Mouse (Mus musculus) kidney, adult 11 months (tissue): ENCODE results near the gene Rex1bd.

Experiments
- DNase-seq: peaks from one replicate; pipeline ENCODE4 v3.0.0; 2022

Gene Rex1bd

DNA sequence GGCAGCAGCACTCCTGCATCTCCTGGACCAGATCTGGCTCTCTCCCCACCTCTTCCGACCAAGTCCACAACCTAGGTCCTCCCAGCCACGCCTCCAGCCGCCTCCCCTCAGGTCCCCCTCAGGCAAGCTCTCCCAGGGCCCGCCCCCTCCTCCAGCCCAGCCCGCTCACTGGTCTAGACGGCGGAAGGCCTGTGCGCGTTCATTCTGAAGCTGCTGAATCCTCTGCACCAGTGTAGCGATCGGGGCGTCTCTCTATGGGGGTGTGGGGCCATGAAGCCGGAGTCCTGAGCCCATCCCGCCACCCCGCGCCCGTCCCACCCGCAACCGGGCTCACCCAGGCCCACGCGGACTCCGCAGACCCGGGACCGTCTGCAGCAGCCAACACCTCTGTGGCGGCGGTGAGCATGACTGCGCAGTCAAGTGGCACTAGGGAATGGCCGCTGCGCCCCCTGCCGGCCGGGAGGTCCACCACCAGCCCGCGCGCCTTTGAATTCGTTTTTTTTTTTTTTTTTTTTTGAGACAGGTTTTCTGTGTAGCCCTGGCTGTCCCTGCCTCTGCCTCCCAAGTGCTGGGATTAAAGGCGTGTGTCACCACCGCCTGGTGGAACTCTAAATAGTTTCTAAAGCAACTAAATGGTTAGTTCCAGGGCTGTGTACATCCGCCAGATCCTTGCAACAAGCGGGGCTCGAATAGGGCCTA lies at the start of gene Rex1bd:
Rex1bd (minus strand) TSS at position 425 of the 699 bp plus-strand sequence.
- DNase-seq = peak; percentile 96

DNA sequence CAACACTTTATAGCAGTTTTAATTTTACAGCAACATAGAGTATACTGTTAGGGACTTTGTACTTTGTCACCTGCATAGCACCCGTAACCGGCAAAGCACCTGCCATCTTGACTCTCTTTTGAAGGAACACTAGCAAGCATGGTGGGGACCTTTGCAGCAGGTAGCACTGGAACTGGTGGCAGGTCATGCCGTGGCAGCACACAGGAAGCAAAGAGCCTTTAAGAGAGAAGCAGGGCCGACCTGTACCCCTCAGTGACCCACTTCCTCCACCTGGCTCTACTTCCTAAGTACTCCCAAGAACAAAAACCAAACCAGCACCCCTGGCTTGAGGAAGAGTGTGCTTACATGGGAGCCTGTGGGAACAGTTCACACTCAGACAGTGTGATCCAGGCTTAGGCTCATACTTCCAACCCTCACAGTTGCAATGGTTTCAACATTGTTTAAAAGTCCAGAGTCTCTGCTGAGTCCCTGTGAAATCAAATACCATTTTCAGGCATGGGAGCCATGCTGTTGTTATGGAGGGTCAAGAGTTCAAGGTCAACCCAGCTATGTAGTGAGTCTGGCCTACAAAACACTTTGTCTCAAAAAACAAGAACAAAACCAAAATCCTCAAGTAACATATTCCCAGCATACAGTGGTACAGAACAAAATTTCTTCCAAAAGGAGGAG lies 48.7 kb upstream of the Rex1bd start:
- DNase-seq = no peak

DNA sequence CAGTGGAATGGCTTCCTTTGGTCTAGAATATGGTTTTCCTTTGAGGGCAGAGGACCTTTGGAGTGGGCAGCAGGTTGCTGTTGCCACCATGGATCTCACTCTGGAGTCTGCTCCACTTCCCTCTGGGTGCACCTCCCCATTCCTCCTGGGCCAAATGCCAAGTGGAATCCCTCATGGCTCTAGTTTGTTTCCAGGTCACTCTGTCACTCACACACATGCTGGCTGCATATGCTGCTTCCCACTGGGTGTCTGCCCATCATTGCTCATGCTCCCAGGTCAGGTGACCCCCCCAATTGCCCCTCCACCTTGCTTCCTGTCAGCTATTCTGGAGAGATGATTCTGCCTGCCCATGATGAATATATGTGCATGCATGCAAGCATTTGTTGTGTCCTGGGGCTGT lies 47.2 kb upstream of the Rex1bd start:
- peak; percentile 66 for DNase-seq

DNA sequence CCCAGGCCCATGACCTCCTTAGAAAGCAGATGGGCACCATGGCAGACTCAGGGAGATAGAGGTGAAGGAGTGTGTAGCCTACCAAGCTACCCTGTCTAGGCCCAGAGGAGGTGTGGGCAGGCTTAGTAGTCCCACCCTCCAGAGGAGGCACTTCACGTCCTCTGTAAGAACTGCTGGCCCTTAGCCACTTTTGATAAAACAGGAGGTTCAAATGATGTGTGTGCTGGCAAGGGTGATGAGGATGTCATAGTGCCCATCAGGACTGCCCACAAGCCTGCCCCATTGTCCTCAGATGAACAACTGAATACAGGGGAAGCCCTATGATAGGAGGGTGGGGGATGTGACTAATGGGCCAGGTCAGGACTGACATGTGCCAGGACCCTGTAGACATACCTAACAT lies 46.3 kb upstream of the Rex1bd start:
- no peak for DNase-seq

DNA sequence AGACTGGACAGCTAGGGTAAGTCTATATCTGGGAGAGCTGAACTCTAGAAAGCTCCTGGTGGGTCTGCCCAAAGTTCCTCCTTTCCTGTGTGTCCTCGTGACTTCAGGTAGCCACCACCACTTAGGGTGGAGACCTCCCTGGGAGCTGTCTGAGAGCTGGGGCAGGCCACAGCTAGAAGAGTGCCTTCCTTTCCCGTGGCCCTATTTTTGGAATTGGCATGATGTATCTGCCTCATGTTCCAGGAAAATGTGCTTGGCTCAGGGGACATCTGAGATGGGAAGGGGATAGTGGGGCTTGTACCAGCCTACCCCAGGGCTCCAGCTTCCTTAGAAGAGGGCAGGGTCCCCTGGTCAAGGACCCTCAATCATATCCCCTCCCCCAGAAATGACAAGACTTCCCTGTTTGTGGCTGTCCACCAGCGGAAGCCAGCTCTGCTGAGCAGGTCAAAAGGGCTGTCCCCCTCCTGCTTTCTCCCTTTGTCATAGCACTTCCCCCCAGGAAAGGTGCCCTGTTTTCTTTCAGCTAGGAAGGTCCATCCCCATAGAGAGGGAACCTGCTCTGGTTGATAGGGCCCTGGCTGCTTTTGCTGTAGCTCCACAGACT lies 45.1 kb upstream of the Rex1bd start:
- DNase-seq = no peak

DNA sequence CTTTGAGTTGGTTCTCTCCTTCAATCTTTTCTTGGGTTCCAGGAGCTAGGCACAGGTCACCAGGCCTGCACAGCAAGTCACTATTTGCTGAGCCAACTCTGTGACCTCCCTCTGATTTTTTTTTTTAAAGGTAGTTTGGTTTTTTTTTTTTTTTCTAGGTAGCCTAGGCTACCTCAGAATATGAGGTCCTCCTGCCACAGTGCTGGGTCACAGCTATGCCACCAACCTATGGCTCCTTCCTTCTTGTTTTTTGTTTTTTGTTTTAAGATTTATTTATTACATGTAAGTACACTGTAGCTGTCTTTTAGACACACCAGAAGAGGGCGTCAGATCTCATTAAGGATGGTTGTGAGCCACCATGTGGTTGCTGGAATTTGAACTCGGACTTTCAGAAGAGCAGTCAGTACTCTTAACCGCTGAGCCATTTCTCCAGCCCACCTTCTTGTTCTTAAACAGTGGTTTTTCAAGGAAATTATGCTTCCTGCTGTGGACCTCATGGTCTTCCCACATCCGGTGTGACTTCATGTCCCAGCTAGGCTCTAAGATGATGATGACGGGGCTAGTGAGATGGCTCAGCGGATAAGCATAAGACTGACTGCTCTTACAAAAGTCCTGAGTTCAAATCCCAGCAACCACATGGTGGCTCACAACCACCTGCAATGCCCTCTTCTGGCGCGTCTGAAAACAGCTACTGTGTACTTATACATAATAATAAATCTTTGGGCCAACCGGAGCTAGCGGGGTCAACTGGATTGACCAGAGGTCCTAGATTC lies 43.0 kb upstream of the Rex1bd start:
- no peak for DNase-seq

DNA sequence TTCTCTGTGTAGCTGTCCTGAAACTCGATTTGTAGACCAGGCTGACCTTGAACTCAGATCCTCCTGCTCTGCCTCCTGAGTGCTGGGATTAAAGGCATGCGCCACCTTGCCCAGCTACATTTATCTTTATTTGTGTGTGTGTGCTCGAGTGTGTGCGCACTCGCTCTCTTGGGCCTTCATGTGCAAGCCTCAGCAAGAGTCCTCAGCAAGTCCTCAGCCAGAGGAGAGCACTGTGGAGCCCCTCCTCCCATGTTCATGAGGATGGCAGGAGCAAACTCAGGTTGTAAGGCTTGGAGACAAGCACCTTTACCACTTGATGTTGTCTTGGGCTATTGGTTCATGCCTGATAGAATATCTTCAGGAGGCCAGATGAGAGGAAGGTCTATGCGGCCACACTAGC lies 41.2 kb upstream of the Rex1bd start:
- DNase-seq = no peak

DNA sequence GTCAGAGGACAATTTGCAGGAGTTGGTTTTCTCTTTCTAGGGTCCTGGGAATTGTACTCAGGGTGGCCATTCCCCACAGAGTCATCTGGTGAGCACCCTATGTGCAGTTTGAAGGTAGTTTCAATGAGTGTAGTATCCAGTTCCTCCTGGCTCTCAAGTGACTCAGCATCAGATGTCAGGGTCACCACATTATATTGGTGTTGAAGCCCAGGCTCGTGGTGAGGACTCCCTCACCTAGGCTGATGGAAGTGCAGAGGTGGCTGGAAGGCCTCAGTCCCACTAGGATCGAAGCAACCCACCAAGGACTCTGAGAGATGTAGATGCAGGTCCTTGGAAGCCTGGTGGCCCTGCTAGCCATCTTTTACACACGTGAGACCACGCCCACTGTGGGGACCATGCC lies 39.9 kb upstream of the Rex1bd start:
- DNase-seq = no peak

DNA sequence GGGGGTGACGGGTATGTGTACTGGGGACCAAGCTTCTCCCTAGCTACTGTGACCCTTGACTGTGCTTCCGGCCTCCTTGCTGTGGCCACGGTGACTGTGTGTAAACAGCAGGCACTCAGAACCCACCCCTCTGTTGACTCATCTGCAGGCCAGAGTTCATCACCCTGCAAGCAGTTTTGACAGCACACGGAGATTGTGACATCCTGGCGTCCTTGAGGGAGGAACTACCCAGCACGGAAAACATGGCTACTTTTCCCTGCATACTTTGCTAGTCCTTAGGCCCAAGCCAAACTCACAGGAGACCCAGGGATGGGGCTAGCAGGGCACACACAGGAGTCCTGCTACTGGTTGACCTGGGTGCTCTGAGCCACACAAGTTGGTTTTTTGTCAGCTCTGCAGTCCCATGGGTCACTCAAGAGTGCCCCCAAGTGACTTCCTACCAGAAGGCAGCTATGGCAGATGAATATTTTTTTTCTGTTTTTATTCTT lies 37.7 kb upstream of the Rex1bd start:
- DNase-seq = peak; percentile 51

DNA sequence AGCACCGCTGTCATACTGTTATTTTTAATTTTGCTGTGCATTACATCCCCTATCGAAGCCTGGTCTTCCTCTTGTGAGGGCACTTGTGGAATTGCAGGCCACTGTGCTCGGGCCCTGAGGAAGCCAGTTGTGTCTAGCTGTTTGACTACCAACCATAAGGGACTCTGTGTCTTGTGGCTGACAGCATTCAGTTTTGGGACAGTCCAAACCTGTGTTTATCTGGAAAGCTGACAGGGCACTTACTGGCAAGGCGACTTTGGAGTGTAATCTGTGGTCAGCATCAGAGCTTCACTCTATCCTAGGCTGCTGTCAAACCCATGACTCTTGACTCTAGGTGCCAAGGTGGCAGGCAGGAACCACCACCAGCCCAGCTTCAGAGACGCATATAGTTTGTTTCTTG lies 34.5 kb upstream of the Rex1bd start:
- no peak for DNase-seq

DNA sequence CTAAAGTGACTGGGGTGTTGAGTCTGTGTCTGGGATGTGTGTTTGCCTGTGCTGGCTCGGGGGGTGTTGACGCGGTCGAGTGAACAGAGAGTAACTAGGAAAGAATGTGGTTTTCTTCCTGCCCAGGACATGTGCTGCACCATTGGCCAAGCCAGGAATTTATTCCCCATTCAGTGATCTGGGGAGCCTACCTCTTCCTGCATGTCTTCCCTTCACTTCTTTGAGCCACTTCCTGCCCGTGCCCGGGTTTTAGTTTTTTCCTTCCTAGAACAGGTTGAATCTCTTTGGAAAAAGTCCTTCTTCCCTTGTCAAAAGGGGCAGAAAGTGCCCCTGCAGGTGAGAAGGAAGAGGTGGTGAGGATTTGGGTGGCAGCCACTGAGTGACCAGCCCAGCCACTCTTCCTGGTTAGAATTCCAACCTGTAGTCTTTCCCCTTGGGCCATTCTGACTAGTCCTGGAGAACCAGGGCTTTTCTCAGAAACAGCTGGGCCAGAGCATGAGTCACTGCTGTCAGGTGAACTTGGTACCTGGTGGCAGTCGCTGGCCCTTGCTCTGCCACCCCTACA lies 34.0 kb upstream of the Rex1bd start:
- peak; percentile 63 for DNase-seq

DNA sequence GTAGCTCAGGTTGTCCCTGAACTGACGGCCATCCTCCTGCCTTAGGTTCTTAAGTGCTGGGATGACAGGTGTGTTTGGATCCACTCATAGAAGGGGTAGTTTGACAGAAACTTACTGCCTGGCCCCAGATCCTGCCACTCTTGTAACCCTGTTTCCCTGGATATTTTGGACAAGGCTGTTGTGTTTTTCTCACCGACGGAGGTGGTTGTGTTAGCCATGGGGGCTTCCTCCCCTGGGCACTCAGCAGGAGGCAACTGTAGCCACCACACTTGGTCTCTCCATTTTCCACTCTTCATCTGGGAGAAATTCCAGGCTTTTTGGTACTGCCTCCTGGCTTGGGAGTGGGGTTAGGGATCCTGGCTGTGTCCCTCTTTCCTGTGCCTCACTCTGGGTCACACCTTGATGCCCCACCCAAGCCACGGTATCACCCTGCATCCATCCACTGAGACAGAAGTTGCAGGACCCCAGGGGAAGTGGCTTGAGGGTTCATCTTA lies 33.5 kb upstream of the Rex1bd start:
- DNase-seq = no peak

DNA sequence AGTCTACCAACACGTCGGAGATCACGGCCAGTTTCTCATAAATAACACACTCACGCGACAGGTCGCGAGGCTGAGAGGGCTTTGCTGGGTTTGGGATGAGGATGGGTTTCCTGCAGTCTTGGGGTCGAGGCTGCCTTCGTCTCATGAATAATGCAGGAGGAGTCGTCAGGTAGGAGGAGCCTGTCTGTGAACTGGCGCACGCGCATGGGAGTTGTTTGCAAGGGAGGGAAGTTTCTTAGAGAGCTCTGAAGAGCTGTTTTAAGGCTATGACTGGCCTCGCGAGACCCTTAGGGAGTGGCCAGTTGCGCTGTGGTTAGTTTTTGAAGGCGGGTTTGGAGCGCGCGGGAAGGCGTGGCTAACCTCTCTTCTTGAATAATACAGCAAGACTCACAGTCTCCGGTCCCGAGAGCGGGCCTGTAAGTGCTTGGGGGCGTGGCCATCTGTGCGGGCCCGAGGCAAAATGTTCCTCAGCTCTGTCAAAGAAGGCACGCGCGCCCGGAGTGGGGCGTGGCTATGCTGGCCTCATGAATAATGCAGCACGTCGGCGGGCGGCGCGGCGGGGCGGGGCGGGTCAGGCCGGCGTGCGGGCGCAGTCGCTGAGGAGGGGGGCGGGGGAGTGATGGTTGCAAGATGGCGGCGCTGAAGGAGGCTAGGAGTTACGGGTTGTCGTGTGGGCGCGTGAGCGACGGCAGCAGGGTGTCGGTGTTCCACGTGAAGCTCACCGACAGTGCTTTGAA lies 32.7 kb upstream of the Rex1bd start, which contains the start of gene Ell:
Ell (plus strand) TSS at position 381 of the 737 bp plus-strand sequence.
- peak; percentile 100 for DNase-seq

DNA sequence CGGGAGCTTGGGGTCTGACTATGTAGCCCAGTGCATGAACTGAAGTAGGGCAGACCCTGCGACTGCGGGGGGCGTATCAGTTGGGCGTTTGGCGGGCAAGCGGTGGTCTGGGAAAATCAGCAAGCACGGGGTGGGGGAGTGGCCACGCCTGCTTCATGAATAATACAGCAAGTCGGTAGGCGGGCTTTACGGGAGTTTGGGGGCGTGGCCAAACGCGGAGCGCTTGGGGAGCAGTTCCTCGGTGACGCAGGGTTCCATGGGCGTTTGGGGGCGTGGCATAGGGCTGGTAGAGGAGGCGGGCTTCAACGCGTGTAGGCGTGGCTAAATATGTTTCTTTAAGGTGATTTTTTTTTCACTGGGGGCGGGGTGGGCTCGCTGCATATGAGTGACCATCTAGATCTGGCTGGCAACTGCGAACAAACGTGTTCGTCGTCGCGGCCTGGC lies 32.1 kb upstream of the Rex1bd start:
- peak; percentile 99 for DNase-seq

DNA sequence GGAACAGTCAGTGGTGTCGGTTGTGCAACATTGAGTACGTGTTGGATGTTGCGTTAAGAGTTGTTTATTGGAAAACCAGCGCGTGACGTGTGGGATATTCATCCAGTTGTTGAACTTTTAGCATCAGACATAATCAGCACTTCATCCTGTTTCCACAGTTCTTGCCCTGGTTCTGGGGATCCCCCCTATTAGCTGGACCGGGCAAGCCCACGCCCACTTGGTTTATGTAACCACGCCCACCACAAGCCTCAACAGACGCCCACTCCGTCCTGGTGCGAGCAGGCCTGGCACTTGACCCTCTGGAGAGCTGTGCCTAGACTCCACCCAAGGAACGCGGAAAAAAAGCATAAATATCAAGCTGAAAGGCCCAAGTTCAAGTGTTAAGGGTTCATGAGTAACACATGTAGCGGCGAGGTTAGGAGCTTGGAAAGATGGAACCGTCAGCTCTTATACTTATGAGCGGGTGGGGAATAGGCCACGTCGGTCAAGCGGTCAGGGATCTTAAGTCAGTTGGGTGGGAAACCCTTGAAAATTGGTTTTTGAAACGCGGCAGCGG lies 31.6 kb upstream of the Rex1bd start:
- peak; percentile 79 for DNase-seq

DNA sequence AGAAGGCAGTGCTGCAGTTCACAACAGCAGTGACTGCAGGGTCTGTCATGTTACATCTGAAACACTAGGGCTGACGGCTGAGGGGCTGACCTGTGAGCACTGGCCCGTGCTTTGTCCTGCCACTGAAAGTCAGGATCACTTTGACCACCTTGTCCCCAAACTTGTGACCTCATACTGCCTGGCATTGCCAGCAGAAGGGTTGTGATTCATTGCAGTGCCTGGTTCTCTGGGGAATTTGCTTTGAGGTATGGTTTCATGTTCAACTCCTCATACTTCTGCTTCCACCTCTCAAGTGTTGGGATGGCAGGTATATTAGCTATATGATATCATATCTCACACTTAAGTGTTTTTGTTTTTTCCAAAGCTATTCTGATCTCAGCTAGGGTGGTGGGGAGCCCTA lies 29.1 kb upstream of the Rex1bd start:
- DNase-seq = no peak

DNA sequence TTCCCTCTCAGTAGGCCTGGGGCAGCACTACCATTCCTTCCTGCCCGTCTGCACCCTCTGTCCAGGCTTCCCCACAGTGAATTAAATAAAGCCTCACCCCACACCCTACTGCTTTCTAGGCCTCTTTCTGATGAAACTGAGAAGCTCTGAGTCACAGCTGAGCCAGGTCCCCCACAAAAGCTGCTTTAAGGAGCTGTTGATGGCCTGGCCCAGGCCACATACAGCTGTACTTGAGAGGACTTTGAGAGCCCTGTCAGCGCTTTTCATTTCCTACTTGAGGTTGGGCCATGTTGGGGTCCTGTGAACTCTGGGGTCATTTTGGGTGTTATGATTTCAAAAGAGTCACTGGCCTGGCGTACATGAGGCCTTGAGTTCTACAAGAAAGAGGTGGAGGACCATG lies 28.7 kb upstream of the Rex1bd start:
- DNase-seq = no peak

DNA sequence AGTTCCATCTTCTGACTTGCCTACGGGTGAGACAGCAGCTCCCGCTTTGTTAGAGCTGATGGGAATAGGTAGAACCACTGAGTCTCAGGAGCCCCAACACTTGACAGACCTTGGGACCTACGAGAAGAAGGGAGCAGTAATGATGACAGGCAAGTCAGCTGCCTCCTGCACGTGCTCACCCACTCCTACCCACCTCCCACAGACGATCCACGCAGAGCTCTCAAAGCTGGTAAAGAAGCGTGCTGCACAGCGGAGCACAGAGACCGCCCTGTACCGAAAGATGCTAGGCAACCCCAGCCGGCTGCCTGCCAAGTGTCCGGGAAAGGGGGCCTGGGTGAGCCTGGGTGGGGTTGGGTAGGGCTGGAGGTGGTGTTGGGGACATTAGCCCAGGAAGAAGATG lies 27.7 kb upstream of the Rex1bd start:
- no peak for DNase-seq

DNA sequence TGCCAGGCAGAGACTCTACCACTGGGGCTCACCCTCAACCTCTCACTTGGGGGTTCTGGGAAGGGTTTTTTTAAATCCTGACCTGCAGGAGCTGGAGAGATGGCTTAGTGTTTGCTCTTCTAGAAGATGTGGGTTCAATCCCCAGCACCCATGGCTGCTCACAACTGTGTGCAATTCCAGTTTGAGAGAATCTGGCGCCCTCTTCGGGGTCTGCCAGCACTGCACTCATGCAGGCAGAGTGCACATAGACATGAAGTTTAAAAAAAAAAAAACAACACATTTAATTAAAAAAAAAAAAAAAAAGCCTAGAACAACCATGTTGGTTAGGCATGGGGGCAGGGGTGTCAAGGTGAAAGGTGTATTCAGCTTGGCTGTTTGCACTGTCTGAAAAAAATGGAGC lies 23.8 kb upstream of the Rex1bd start:
- no peak for DNase-seq

DNA sequence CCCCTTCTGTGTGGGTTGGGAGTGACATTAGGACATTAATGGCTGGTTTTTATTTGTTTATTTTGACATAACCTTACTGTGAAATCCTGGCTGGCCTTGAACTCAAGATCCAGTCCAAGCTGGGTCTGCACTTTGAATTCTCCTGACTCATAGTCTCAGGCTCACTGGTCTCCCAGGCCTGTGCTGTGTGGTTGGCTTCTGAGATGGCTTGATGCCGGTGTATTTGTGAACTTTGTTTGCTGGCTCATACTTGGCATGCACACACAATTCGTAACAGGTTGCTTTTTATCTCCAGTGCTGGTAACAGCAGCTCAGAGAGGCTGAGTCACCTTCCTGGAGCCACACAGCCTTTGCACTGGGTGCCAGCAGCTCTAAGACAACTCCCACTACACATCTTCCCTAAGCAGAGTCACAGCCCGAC lies 23.2 kb upstream of the Rex1bd start:
- DNase-seq = no peak

DNA sequence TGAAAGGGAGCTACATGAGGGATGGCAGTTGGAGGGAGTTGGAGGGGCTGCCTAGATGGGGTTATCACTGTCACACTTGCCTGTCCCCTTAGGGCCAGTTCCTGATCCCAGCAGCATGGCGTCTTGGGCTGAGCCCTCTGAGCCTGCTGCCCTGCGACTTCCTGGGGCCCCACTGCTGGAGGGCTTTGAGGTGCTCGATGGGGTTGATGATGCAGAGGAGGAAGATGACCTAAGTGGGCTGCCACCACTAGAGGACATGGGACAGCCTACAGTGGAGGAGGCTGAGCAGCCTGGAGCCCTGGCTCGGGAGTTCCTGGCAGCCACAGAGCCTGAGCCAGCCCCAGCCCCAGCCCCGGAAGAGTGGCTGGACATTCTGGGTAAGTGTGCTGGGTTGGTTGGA lies 22.7 kb upstream of the Rex1bd start:
- no peak for DNase-seq
